Mouse (Mus musculus) cerebellum, adult 2 months (tissue): ENCODE data around the gene Tnrc6a. TPM values are rescaled to one million over a fixed set of nuclear protein-coding genes. Genes with fewer than 3 reads are reported as not detected.

Experiments
- DNase-seq, 2 experiments: peaks; one replicate each; pipeline ENCODE4 v3.0.0; 2021
- H3K27ac ChIP-seq: fragments of 200-500 bp; 2 replicates; pipeline ENCODE4 v1.5.1; 2012; ENCODE audit warnings: low read length, control low read depth, inconsistent platforms; ENCODE audit not compliant: insufficient read depth
- H3K27me3 ChIP-seq: fragments of 200-500 bp; 2 replicates; pipeline ENCODE4 v1.6.1; 2012; ENCODE audit warnings: inconsistent platforms, mild to moderate bottlenecking, low read length, moderate library complexity; ENCODE audit not compliant: control insufficient read depth, insufficient read depth
- H3K4me1 ChIP-seq: fragments of 200-500 bp; 2 replicates; pipeline ENCODE4 v1.6.1; 2011; ENCODE audit warnings: low read length; ENCODE audit not compliant: control insufficient read depth, insufficient read depth
- H3K4me3 ChIP-seq: fragments of 200-500 bp; replicated peaks from 2 replicates; pipeline ENCODE3; 2011; ENCODE audit warnings: mild to moderate bottlenecking, low read depth, low read length, control low read depth; ENCODE audit not compliant: insufficient read depth
- CTCF ChIP-seq: fragments of 200-500 bp; IDR thresholded peaks from 2 replicates; pipeline ENCODE4 v1.5.1; 2011; ENCODE audit warnings: low read depth, mild to moderate bottlenecking, control low read depth, low read length, moderate library complexity, borderline replicate concordance; ENCODE audit not compliant: insufficient read depth
- POLR2A ChIP-seq: fragments of 200-500 bp; IDR thresholded peaks from 2 replicates; pipeline ENCODE4 v1.6.1; 2011; ENCODE audit warnings: low read length, control low read depth, borderline replicate concordance; ENCODE audit not compliant: insufficient read depth
- WGBS: fragments of 180-500 bp; shearing (Covaris S2); methylation state at CpG from one replicate; pipeline ENCODE4 v1.1.7; 2018; 5-methylcytosine and 5-hydroxymethylcytosine counted together
- polyA plus RNA-seq: library from polyadenylated mRNA; depleted of rRNA; stranded (reverse); fragments of >200 nt; gene quantifications from 2 replicates; pipeline ENCODE4 v1.2.3, GENCODE M21; 2012

Tnrc6a gene
- polyA plus RNA-seq, 1 experiment: 91.0 TPM

- 8% methylated on average over 1 of the region's 1 CpGs for WGBS
- peak in 1 of 2 experiments; percentile 22 for DNase-seq
- Histone ChIP-seq H3K27me3 (no peaks in the 10 kb centered on the region), H3K4me3 (no peak overlapping the region), H3K27ac (no peak overlapping the region), H3K4me1 (peaks cover 22% of the 10 kb centered on the region; the same call in 1 of the 2 replicates)
- TF ChIP-seq POLR2A (no peak), CTCF (peak; percentile 7; the same call in 1 of the 2 replicates)
Observed at GRCm38 (mm10) chr7:123127301-123127700, 3.6 kb downstream of the Tnrc6a start.

- no peaks in the 10 kb centered on the region for H3K27me3 ChIP-seq
- H3K4me1 ChIP-seq: peaks cover 22% of the 10 kb centered on the region; the same call in 1 of the 2 replicates
- no peak overlapping the region for H3K4me3 ChIP-seq
- no peak overlapping the region for H3K27ac ChIP-seq
- no peak for TF ChIP-seq POLR2A
- 3% methylated on average over 1 of the region's 1 CpGs for WGBS
- no peak for DNase-seq
Observed at GRCm38 (mm10) chr7:123127981-123128380, 4.3 kb downstream of the Tnrc6a start.

GRCm38 (mm10) chr7:123129061-123129460 is 5.4 kb downstream of the Tnrc6a start:
- H3K4me3 ChIP-seq: no peak overlapping the region
- H3K27me3 ChIP-seq: no peaks in the 10 kb centered on the region
- H3K4me1 ChIP-seq: peaks cover 24% of the 10 kb centered on the region; the same call in 1 of the 2 replicates
- DNase-seq: no peak
- TF ChIP-seq CTCF (no peak), POLR2A (no peak)
- 83% methylated on average over 2 of the region's 2 CpGs for WGBS
- H3K27ac ChIP-seq: no peak overlapping the region

- no peaks in the 10 kb centered on the region for H3K27me3 ChIP-seq
- no peak overlapping the region for H3K4me3 ChIP-seq
- DNase-seq: no peak
- H3K27ac ChIP-seq: no peak overlapping the region
- no peak for TF ChIP-seq CTCF
- no peak for TF ChIP-seq POLR2A
- WGBS: 24% methylated on average over 2 of the region's 2 CpGs
- peaks cover 24% of the 10 kb centered on the region; the same call in 1 of the 2 replicates for H3K4me1 ChIP-seq
Observed at GRCm38 (mm10) chr7:123130198-123130597, 6.5 kb downstream of the Tnrc6a start.

GRCm38 (mm10) chr7:123132401-123132800 is 8.7 kb downstream of the Tnrc6a start:
- Histone ChIP-seq H3K4me1 (peaks cover 29% of the 10 kb centered on the region; the same call in 1 of the 2 replicates), H3K27me3 (no peaks in the 10 kb centered on the region), H3K4me3 (no peak overlapping the region), H3K27ac (no peak overlapping the region)
- no peak for DNase-seq
- TF ChIP-seq CTCF: no peak
- TF ChIP-seq POLR2A: no peak
- 80% methylated on average over 2 of the region's 2 CpGs for WGBS

GRCm38 (mm10) chr7:123134876-123135275 is 11.2 kb downstream of the Tnrc6a start:
- Histone ChIP-seq H3K27me3 (no peaks in the 10 kb centered on the region), H3K27ac (no peak overlapping the region), H3K4me1 (peaks cover 26% of the 10 kb centered on the region), H3K4me3 (no peak overlapping the region)
- TF ChIP-seq POLR2A (no peak), CTCF (no peak)
- 37% methylated on average over 2 of the region's 2 CpGs for WGBS
- DNase-seq: no peak

GRCm38 (mm10) chr7:123135655-123136054 is 12.0 kb downstream of the Tnrc6a start:
- WGBS: 79% methylated on average over 3 of the region's 3 CpGs
- Histone ChIP-seq H3K27ac (no peak overlapping the region), H3K27me3 (no peaks in the 10 kb centered on the region), H3K4me1 (peaks cover 20% of the 10 kb centered on the region), H3K4me3 (no peak overlapping the region)
- DNase-seq: no peak
- TF ChIP-seq CTCF (no peak), POLR2A (no peak)

GRCm38 (mm10) chr7:123138001-123138400 is 14.3 kb downstream of the Tnrc6a start:
- H3K4me3 ChIP-seq: no peak overlapping the region
- H3K4me1 ChIP-seq: peaks cover 16% of the 10 kb centered on the region
- peak in 1 of 2 experiments; percentile 10 for DNase-seq
- H3K27ac ChIP-seq: no peak overlapping the region
- TF ChIP-seq POLR2A (no peak), CTCF (no peak)
- WGBS: 31% methylated on average over 4 of the region's 4 CpGs
- no peaks in the 10 kb centered on the region for H3K27me3 ChIP-seq
